Mouse (Mus musculus) liver, embryonic 12.5 days (tissue): Measurements from ENCODE around the gene Inhbb. TPM values are rescaled to one million over a fixed set of nuclear protein-coding genes. Genes with fewer than 3 reads are reported as not detected.
A peak's percentile ranks its signal among the peaks of the same experiment; 100 is the strongest.

Source experiments
- ATAC-seq: fragments of 200-750 bp; cut with Nextera tagmentation; 2 replicates; pipeline ENCODE4 v1.8.0; 2017; ENCODE audit warnings: moderate number of reproducible peaks, mild to moderate bottlenecking, moderate library complexity
- H3K27ac ChIP-seq: fragments of 300-500 bp; sonication (generic); 2 replicates; pipeline ENCODE4 v1.5.1; 2016; ENCODE audit warnings: mild to moderate bottlenecking
- H3K27me3 ChIP-seq: fragments of 300-500 bp; sonication (generic); replicated peaks from 2 replicates; pipeline ENCODE4 v1.6.1; 2016; ENCODE audit warnings: mild to moderate bottlenecking, moderate library complexity
- H3K36me3 ChIP-seq: fragments of 300-500 bp; sonication (generic); 2 replicates; pipeline ENCODE4 v1.6.1; 2016; ENCODE audit warnings: mild to moderate bottlenecking, moderate library complexity
- H3K4me1 ChIP-seq: fragments of 300-500 bp; sonication (generic); 2 replicates; pipeline ENCODE4 v1.6.1; 2016
- H3K4me2 ChIP-seq: fragments of 300-500 bp; sonication (generic); 2 replicates; pipeline ENCODE4 v1.6.1; 2016; ENCODE audit warnings: mild to moderate bottlenecking, moderate library complexity
- H3K4me3 ChIP-seq: fragments of 300-500 bp; sonication (generic); 2 replicates; pipeline ENCODE4 v1.5.1; 2016; ENCODE audit warnings: mild to moderate bottlenecking, moderate library complexity
- H3K9ac ChIP-seq: fragments of 300-500 bp; sonication (generic); 2 replicates; pipeline ENCODE4 v1.6.1; 2016; ENCODE audit warnings: mild to moderate bottlenecking, moderate library complexity
- H3K9me3 ChIP-seq: fragments of 300-500 bp; sonication (generic); replicated peaks from 2 replicates; pipeline ENCODE4 v1.6.1; 2016; ENCODE audit warnings: mild to moderate bottlenecking, moderate library complexity
- WGBS: fragments of 180-500 bp; shearing (Covaris S2); methylation state at CpG from one replicate; pipeline ENCODE4 v1.1.7; 2016; ENCODE audit not compliant: insufficient replicate concordance; 5-methylcytosine and 5-hydroxymethylcytosine counted together
- polyA plus RNA-seq: library from polyadenylated mRNA; unstranded; fragments of >200 nt; fragmentation: Nextera tagmentation; extraction: Ambion mirVana; gene quantifications from 2 replicates; pipeline ENCODE4 v1.2.1, GENCODE M21; 2016

Inhbb gene
- polyA plus RNA-seq, 1 experiment from 2014 or later, result 0.17 TPM

- Histone ChIP-seq H3K4me1 (no peaks in the 10 kb centered on the region), H3K9ac (no peak overlapping the region), H3K36me3 (no peaks in the 10 kb centered on the region), H3K27ac (no peak overlapping the region), H3K27me3 (no peaks in the 10 kb centered on the region), H3K9me3 (no peaks in the 10 kb centered on the region), H3K4me3 (no peak overlapping the region), H3K4me2 (no peak overlapping the region)
- 68% methylated on average over 21 of the region's 21 CpGs for WGBS
- ATAC-seq, result no peak
These were observed 21.7 kb upstream of the Inhbb start for GRCm38 (mm10) chr1:119443591-119444350.

- H3K9ac ChIP-seq, result no peak overlapping the region
- 80% methylated on average over 9 of the region's 9 CpGs for WGBS
- H3K4me2 ChIP-seq, result no peak overlapping the region
- H3K4me1 ChIP-seq, result no peaks in the 10 kb centered on the region
- H3K9me3 ChIP-seq, result no peaks in the 10 kb centered on the region
- H3K27me3 ChIP-seq, result no peaks in the 10 kb centered on the region
- H3K4me3 ChIP-seq, result no peak overlapping the region
- no peak for ATAC-seq
- no peak overlapping the region for H3K27ac ChIP-seq
- H3K36me3 ChIP-seq, result no peaks in the 10 kb centered on the region
These were observed 20.9 kb upstream of the Inhbb start for GRCm38 (mm10) chr1:119442901-119443300.

DNA sequence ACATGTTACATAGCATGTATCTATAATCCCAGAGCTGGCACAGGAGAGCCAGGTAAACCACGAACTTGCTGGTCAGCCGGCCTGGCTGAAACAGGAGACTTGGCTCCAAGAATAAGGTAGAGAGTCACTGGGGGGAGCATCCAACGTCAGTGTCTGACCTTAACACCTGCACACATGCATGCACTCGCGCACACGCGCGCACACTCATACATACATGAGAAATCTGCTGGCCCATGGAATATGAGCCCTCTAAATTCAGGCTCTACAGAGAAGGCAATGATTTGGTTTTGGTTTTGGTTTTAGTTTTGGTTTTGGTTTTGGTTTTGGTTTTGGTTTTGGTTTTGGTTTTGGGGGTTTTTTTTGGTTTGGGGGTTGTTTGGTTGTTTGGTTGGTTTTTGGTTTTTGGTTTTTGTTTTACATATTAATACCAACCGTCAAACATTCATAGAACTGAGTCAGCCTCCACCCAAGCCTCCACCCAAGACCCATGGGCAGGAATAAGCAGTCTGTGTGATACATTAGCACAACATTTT, 16.1 kb upstream of the Inhbb start:
- Histone ChIP-seq H3K9ac (no peak overlapping the region), H3K27me3 (no peaks in the 10 kb centered on the region), H3K36me3 (no peaks in the 10 kb centered on the region), H3K27ac (no peak overlapping the region), H3K4me1 (no peaks in the 10 kb centered on the region), H3K9me3 (no peaks in the 10 kb centered on the region), H3K4me2 (no peak overlapping the region), H3K4me3 (no peak overlapping the region)
- 79% methylated on average over 9 of the region's 9 CpGs for WGBS
- ATAC-seq, result no peak

DNA sequence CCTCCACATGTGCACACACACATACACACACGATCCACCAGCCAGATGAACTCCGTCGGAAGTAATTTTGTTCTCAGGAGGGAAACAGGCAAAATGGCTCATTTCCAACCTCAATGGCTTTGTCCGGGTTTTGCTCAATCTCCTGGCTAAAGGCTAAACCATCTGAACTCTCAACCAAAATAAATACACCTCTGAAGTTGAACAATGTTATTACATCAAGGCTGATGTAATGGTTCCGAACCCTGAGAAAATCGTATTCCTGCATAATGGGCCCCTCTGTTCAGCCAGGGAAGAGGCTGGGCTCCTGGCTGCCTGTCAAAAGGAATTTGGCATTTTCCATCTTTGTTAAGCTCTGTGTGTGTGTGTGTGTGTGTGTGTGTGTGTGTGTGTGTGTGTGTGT, 15.4 kb upstream of the Inhbb start:
- Histone ChIP-seq H3K4me1 (no peaks in the 10 kb centered on the region), H3K27ac (no peak overlapping the region), H3K9ac (no peak overlapping the region), H3K27me3 (no peaks in the 10 kb centered on the region), H3K9me3 (no peaks in the 10 kb centered on the region), H3K36me3 (no peaks in the 10 kb centered on the region), H3K4me3 (no peak overlapping the region), H3K4me2 (no peak overlapping the region)
- no peak for ATAC-seq
- WGBS, result 74% methylated on average over 6 of the region's 6 CpGs

DNA sequence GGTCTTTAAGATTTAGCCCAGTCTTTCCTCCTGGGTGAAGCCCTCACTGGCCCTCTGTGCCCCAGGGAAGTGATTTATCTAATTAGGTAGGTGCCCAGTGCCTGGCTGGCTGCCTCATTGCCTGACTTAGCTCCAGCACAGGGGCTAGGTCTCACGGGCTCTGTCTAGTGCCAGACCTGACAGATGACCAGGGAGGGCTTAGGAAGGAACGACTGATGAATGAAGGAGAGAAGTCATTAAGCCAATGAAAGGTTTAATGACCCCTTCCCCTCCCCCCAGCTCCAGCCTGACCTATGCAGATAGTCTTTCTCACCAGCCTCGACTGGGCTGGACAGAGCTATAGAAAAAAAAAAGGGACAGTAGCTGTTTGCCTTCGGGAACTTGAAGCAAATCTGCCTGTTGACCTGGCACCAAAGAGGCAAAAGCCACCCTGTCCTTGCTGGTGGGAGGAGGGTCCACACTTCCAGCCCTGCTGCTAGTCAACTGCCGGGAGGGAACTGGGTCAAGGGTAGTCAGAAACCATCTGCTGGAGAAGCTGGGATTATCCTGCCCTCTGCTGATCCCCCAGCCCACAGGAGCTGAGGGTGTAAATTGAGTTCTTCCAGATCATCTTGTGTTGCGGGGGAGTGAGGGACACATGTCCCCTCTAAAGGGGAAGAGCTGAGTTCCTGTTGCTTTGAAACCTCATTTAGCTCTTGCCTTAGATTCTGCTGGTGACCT, 2.3 kb upstream of the Inhbb start:
- Histone ChIP-seq H3K4me3 (no peak overlapping the region), H3K27ac (no peak overlapping the region), H3K9ac (no peak overlapping the region), H3K36me3 (no peaks in the 10 kb centered on the region), H3K4me2 (no peak overlapping the region), H3K27me3 (peaks cover 73% of the 10 kb centered on the region), H3K4me1 (peaks cover 19% of the 10 kb centered on the region), H3K9me3 (no peaks in the 10 kb centered on the region)
- ATAC-seq, result no peak
- WGBS, result 19% methylated on average over 6 of the region's 6 CpGs

DNA sequence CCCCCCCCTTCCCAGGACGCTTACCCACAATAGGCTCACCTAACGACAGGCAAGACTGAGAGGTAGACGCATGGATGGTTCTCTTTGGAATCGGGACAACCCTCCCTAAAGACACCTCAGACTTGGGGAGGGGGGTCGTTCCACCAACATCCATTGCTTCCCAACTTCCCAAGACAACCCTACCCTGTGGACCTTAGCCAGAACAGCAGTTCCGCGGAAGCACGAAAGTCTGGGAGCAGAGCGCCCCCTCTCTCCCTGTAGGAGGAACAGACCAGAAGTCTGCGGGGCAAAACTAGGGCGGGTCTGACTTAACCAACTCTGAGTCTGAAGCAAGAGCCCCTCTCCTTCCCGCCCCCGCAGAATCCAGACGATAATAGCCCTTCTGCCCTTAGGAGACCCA, 1.5 kb upstream of the Inhbb start:
- H3K27ac ChIP-seq, result no peak overlapping the region
- H3K27me3 ChIP-seq, result peaks cover 81% of the 10 kb centered on the region
- H3K4me2 ChIP-seq, result no peak overlapping the region
- WGBS, result 6% methylated on average over 14 of the region's 14 CpGs
- ATAC-seq, result no peak
- peaks cover 19% of the 10 kb centered on the region for H3K4me1 ChIP-seq
- H3K9ac ChIP-seq, result no peak overlapping the region
- H3K9me3 ChIP-seq, result no peaks in the 10 kb centered on the region
- no peak overlapping the region for H3K4me3 ChIP-seq
- no peaks in the 10 kb centered on the region for H3K36me3 ChIP-seq

- Histone ChIP-seq H3K4me1 (peaks cover 19% of the 10 kb centered on the region), H3K27me3 (peaks cover 90% of the 10 kb centered on the region), H3K9me3 (no peaks in the 10 kb centered on the region), H3K36me3 (no peaks in the 10 kb centered on the region), H3K4me2 (peak overlapping the region; percentile 75), H3K9ac (no peak overlapping the region), H3K27ac (no peak overlapping the region), H3K4me3 (peak overlapping the region; percentile 52)
- WGBS, result 2% methylated on average over 29 of the region's 32 CpGs
- no peak for ATAC-seq
These were observed 490 bp upstream of the Inhbb start for GRCm38 (mm10) chr1:119422460-119423015.

DNA sequence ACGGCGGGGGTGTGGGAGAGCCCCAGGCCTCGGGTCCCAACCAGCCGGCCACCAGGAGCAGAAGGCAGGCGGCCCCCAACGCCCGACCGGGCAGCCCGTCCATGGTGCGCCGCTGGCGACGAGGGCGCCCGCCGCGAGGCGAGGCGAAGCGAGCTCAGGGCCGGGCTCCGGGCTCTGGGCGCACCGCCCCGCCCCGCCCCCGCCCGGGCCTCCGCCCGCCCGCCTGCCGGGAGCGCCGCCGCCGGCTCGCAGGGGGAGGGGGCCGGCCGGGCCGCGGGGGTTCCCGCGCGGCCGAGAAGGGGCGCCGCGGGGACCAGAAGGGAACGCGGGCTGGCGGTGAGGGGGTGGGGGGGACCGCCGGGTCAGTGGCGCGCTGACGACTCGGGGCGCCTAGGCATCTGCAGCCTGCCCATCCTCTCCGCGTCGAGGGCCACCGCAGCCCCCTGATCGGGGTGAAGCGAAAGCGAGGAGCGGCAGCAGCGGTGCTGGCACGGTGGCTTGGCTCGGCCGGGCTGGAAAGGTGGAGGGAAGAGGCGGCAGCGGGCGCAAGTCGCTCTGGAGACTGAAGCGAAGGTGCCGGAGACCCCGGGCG, 968 bp downstream of the Inhbb start:
- no peak overlapping the region for H3K9ac ChIP-seq
- 2% methylated on average over 63 of the region's 78 CpGs for WGBS
- no peaks in the 10 kb centered on the region for H3K36me3 ChIP-seq
- H3K4me1 ChIP-seq, result peaks cover 19% of the 10 kb centered on the region
- peak overlapping the region; percentile 75 for H3K4me2 ChIP-seq
- H3K4me3 ChIP-seq, result peak overlapping the region; percentile 52
- peaks cover 98% of the 10 kb centered on the region for H3K27me3 ChIP-seq
- no peaks in the 10 kb centered on the region for H3K9me3 ChIP-seq
- H3K27ac ChIP-seq, result no peak overlapping the region
- no peak for ATAC-seq

- H3K9ac ChIP-seq, result no peak overlapping the region
- no peak for ATAC-seq
- peak overlapping the region; percentile 52 for H3K4me3 ChIP-seq
- WGBS, result 2% methylated on average over 69 of the region's 76 CpGs
- H3K27me3 ChIP-seq, result peaks cover 91% of the 10 kb centered on the region
- no peak overlapping the region for H3K27ac ChIP-seq
- H3K4me2 ChIP-seq, result peak overlapping the region; percentile 75
- H3K9me3 ChIP-seq, result no peaks in the 10 kb centered on the region
- H3K4me1 ChIP-seq, result peaks cover 19% of the 10 kb centered on the region
- no peaks in the 10 kb centered on the region for H3K36me3 ChIP-seq
These were observed 1.7 kb downstream of the Inhbb start for GRCm38 (mm10) chr1:119420189-119420983.

DNA sequence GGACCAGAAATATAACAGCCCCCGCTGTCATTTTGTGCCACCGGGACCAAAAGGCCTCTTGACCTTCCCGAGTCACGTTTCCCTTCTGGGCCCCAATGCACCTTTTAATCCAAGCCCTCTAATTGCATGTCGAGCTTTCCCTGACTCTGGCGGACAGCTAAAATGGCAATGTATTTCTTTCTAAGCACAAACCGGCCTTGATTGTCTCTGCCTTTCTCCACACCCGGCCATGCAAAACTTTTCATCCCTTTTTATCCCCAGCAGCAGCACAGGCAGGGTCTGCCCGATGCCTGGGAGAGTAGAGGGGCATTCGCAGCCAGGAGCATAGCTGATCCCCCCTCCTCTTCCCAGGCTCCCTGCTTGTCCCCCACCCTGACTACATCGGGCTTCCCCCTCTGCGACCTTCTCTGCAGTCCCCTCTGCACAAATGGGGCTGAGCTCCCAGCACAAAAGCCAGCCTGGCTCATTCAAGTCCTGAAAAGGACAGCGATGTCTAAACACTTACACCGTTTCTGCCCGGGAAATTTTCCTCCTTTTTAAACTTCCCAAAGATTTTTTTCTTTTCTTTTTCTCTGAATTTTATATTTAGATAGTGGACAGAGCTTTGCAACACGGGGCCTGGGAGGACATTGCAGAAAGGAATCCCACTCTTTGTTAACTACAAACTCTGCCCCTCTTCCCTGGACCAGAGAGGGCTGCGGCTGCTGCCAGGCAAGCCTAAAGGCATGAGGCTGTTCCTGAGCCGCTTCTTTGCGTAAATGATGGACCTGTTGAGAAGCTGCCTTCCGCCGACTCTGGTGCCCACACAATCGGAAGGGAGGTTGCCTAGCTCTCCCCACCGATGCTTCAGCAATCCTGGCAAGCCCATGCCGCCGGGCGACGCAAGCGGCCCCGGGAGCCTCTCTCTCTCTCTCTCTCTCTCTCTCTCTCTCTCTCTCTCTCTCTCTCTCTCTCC, 2.6 kb downstream of the Inhbb start:
- Histone ChIP-seq H3K27ac (no peak overlapping the region), H3K27me3 (peaks cover 81% of the 10 kb centered on the region), H3K36me3 (no peaks in the 10 kb centered on the region), H3K4me3 (no peak overlapping the region), H3K4me2 (no peak overlapping the region), H3K9ac (no peak overlapping the region), H3K4me1 (peaks cover 19% of the 10 kb centered on the region), H3K9me3 (no peaks in the 10 kb centered on the region)
- 10% methylated on average over 28 of the region's 29 CpGs for WGBS
- ATAC-seq, result no peak
